Mouse (Mus musculus) embryo, embryonic 10.5 days (tissue): ENCODE data around the gene Tnni2.
"Not testable (repeated sequence)": the region's sequence is repeated elsewhere in the genome, so short reads cannot be mapped to it uniquely, and the experiment has no call there.

Source experiments
- DNase-seq: peaks from one replicate; pipeline ENCODE4 v3.0.0-alpha.2; 2015; ENCODE audit warnings: low spot score

The Tnni2 gene

DNA sequence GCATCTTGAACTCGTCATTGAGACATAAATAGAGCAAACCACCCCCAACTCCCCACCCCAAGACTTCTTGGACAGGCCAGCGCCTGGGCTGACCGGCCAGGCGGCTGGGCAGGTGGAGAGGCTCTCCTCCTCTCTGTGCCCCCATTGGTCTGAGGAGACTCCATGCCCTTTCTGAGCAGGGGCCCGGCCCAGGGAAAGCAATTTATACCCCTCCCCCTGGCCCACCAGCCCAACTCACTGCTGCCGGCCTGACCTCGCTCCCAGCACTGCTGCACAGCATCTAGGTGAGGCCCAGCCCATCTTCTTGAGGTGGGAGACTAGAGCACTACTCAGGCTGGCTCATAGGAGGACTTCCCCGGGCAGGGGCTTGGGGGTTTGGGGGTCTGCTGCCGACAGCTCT lies at the start of gene Tnni2:
Gene Tnni2, plus strand, starts transcription at position 224 of the 400 bp plus-strand sequence.
- DNase-seq = no peak

- DNase-seq = no peak
Observed at GRCm38 (mm10) chr7:142393191-142393590, 48.4 kb upstream of the Tnni2 start.

DNA sequence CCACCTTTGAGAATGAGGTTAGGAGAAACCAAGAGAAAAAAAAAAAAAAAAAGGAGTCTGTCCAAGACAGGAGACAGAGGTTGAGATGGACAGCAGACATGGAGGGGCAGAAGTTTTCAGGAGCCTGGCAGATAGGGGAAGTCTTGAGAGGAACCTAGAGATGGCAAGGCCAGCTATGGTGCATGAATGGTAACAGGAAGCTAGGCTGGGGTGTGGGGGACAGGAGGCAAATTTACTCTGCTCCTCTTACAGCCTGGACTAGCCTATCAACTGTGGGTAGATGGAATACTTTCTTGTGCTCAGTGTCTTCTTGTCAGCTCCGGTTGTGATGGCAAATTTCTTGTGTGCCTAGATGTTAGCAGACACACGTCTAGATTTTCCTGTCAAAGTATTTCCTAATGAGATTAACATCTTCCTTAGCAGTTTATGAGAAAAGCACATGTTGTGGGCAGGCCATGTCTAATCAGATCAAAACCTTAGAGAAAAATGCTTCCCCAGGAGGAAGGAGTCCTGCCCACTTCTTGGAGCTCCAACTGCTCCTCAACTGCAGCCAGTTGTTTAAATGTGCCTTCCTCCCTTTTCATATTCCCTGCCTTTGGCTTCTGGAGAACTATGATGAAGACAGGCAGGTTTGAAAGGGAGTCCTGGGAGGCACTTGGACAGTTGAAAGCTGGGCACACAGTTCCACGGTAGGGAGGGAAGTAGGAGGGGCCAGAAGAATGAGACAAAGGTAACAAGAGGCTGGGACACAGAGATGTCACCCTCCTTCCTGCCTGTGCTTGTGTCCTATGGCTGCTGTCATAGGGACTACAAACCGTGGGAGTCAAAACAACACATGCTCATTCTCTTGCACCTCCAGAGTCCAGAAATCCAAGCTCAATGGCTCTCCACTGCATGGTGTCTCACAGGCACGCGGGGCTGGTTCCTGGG lies 47.1 kb upstream of the Tnni2 start:
- DNase-seq = no peak

GRCm38 (mm10) chr7:142395472-142395871 lies 46.1 kb upstream of the Tnni2 start:
- no peak for DNase-seq

DNA sequence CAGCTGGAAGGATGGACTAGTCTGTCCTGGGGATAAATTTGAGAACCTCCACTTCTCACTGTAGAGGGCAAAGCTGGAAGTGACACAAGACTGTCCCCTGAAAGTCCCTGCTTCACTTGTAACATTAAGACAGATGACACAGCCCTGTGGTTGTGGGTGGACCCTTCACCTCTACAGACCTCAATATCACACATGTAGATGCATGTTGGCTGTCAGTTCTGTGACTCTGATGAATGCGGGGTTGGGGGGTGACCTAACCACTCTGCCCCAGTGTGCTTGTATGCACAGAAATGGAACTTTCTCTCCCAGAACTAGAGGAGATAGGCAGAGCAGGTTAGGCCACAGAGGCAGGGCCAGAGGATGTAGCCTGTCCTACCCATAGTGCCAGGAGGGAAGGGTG lies 45.0 kb upstream of the Tnni2 start:
- DNase-seq = no peak

DNA sequence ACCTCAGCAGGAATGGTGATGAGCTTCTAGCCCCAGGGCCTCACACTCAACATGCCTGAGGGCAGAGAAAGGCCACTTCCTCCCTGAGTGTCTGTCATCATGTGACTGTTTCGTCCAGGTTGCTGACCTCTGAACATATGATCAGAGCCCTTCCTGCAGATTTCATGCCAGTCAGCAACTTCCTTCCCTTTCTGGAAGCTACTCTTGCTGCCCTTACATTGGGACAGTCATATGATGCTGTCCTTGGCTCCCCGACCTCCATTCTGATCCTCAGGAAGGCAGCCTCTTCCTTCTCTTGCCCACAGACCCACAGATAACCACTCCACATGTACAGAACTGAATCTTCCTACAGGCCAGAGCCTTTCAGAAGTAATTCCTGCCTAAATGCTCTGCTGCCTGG lies 43.6 kb upstream of the Tnni2 start:
- DNase-seq = no peak

DNA sequence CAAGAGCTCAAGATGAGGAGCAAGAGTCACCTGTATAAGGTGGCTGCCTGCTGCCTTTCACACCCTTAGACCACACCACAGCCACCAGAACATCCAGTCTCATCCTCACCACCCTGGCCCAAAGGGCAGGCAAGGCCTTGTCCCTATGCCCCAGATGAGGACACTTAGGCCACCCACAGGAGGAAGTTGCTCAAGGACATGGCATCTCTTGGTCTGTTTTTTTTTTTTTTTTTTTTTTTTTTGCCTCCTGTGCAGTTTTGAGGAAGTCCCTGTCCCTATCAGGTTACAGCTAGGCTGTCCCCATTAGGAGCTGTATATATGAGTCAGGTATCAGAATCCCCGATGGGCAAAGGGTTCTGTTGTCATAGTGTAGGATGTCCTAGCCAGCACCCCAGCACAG lies 42.4 kb upstream of the Tnni2 start:
- DNase-seq = no peak

GRCm38 (mm10) chr7:142400112-142400749 lies 41.4 kb upstream of the Tnni2 start:
- DNase-seq = no peak

- peak; percentile 29 for DNase-seq
Observed at GRCm38 (mm10) chr7:142400750-142401142, 40.9 kb upstream of the Tnni2 start.

DNA sequence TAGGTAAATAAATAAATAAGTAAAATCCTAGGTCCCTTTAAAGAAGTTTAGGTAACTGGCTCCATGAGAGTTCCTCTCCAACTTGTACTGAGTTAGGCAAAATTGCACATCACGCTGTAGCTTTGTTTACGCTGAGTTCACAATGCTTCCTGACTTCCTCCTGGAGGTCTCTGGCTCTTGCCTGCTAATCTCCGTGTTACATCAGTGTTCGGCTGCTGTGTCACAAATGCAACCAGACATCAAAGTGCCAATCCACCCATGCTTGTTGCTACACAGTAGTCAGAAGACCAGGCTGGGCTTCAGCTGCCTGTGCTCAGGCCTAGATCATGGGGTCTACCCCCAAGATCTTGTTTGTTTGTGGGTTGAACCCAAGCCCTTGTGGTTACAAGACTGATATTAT lies 38.0 kb upstream of the Tnni2 start:
- DNase-seq = no peak

DNA sequence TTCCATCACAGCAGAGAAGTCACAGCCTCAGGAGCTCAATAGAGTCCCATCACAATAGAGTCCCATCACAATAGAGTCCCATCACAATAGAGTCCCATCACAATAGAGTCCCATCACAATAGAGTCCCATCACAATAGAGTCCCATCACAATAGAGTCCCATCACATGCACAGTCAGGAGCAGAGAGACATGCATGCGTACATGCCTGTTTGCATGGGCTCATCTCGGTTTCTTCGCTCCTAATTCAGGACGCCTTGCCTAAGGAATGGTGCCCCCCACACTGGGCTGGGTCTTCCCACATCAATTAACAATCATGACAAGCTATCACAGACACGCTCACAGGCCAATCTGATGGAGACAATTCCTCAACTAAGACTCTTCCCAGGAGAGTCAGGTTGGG lies 36.5 kb upstream of the Tnni2 start:
- DNase-seq = not testable (repeated sequence)

GRCm38 (mm10) chr7:142407935-142408334 lies 33.7 kb upstream of the Tnni2 start:
- no peak for DNase-seq

DNA sequence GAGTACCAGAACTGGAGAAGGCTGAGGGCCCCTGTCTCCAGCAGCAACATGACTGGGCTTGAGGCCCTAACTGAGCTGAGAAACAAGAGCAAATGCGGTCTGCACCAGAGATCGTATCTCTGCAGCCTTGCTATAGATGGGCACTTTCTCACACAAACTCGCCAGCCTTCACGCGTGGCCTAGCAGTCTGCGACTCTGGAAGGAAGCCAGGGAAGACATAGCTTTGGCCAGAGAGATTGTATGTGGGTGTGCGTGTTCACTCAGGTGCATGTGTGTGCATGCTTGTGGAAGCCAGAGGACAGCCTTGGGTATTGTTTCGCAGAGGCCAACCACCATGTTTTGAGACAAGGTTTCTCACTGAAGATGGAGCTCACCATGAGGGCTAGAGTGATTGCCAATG lies 32.9 kb upstream of the Tnni2 start:
- DNase-seq = no peak

GRCm38 (mm10) chr7:142409603-142410002 lies 32.0 kb upstream of the Tnni2 start:
- no peak for DNase-seq

GRCm38 (mm10) chr7:142413285-142413684 lies 28.3 kb upstream of the Tnni2 start:
- DNase-seq = no peak

- DNase-seq = no peak
Observed at GRCm38 (mm10) chr7:142415314-142415713, 26.3 kb upstream of the Tnni2 start.

- no peak for DNase-seq
Observed at GRCm38 (mm10) chr7:142416225-142416624, 25.4 kb upstream of the Tnni2 start.

GRCm38 (mm10) chr7:142418027-142418426 lies 23.6 kb upstream of the Tnni2 start:
- DNase-seq = no peak

DNA sequence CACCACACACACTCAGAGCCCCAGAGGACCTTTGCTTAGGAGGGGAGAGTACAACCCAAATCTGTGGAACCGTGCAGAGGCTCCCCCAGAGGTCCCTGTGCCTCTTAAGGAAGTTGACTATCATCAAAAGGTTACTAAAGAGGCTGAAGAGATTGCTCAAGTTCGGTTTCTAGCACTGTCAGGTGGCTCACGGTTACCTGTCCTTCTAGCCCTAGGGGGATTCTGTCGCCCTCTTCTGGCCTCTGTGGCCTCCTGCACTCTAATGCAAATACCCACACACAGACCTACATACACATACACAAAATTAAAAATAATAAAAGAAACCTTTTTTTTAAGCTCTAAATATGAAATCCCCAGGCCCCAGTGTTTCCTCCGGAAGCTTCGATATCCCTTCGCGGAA lies 22.9 kb upstream of the Tnni2 start:
- DNase-seq = no peak

DNA sequence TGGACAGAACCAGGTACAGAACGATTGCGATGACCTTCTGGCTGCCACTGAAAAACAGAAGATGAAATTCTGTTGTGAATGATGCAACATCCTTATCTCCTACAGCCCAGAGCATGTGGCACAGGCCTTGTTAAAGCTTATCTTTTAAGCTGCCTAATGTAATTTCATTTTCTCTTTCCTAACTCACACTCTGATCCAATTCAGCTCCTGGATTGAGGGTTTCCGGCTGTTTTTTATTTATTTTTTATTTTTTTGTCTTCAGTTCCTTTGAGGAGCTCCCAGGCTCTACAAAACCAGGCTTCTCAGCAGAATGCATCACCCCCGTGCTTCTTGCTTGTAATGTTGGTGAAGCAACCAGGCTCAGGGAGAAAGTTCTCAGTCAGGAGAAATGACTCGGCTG lies 21.7 kb upstream of the Tnni2 start:
- DNase-seq = no peak

- DNase-seq = no peak
Observed at GRCm38 (mm10) chr7:142421826-142422225, 19.8 kb upstream of the Tnni2 start.

- peak; percentile 25 for DNase-seq
Observed at GRCm38 (mm10) chr7:142425641-142426213, 15.9 kb upstream of the Tnni2 start.

DNA sequence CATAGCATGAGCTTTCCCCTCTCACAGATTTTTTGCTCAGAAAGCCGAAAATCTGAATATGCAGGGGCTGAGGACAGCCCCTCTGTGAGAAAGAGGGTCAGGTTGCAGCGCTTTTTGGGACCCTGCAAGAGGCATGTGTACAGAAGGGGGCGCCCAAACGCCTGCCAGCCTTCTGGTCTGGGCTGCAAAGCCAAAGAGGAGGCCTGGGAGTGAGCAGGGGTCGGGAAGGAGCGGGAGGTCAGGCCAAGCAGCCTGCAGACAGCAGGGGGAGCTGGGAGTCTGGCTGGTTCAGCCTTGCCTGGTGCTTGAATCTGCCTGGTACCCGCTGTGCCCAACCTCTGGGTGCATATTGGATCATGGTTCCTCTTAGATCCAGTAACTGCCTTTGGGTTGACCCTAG lies 13.4 kb upstream of the Tnni2 start:
- DNase-seq = peak; percentile 93
